20 mouse cellular contexts compared by ENCODE assay signal in genomic region chr15:3413103-3413502, GRCm38 (mm10).
A peak's percentile ranks its signal among the peaks of the same experiment; 100 is the strongest.
DNase-seq lines count a peak whose midpoint lies in the region; ATAC-seq lines count a peak whose summit lies in the region.
"Had no signal": no experiment of that assay in that cellular context is flagged by ENCODE, and none has a peak within 500 bp of the region (broad histone marks: within the 10 kb centered on the region; RNA-seq: fewer than 3 reads in every experiment).

No protein-coding gene starts in this region.

- peak; percentile 41 for ATAC-seq in CD4-positive, CD25-positive, alpha-beta regulatory T cell, adult 4 months
- ATAC-seq: activated CD4-positive, CD25-positive, alpha-beta regulatory T cell, adult 4 months; forebrain, embryonic 14.5 days; forebrain, embryonic 16.5 days; Patski had no signal

- peak; percentile 11 for DNase-seq in induced T-regulatory cell, adult 2 months (ENCODE audit: low read depth)
- DNase-seq in lung, postnatal 36 days = no peak
- no peak for DNase-seq in heart, adult 9 months (ENCODE audit: low spot score in 2 of 2)
- DNase-seq in left cerebral cortex, postnatal 14 days (ENCODE audit: low spot score in 2 of 2) = no peak
- DNase-seq: adrenal gland, adult 8-10 months; adrenal gland, postnatal 14 days; adrenal gland, postnatal 36 days; B cell, adult 2 months; cerebellum, adult 11 months; cerebellum, adult 18-20 months; cerebellum, adult 8-10 months; cerebellum, adult 9-11 months; cerebellum, postnatal 14 days; cerebellum, postnatal 36 days; embryo, embryonic 11 days had no signal

- intact Hi-C loops in left cerebral cortex, postnatal 14 days (cut with DNase I) = no loop called here
